Mouse (Mus musculus) G1E (cell line): Measurements from ENCODE around the gene Sc5d.

Source experiments
- CTCF ChIP-seq: IDR thresholded peaks from 2 replicates; pipeline ENCODE4 v1.5.1; 2012; ENCODE audit warnings: low read depth, low read length, inconsistent platforms, mixed read lengths
- GATA1 ChIP-seq: IDR thresholded peaks from 2 replicates; pipeline ENCODE4 v1.6.1; 2012; ENCODE audit warnings: borderline replicate concordance, low read length, inconsistent platforms, mixed read lengths

GRCm38 (mm10) chr9:42208463-42208862 lies 55.6 kb downstream of the Sc5d start:
- TF ChIP-seq CTCF (no peak), GATA1 (no peak)
